Mouse (Mus musculus): ENCODE data around the gene Epb41l3.

DNA sequence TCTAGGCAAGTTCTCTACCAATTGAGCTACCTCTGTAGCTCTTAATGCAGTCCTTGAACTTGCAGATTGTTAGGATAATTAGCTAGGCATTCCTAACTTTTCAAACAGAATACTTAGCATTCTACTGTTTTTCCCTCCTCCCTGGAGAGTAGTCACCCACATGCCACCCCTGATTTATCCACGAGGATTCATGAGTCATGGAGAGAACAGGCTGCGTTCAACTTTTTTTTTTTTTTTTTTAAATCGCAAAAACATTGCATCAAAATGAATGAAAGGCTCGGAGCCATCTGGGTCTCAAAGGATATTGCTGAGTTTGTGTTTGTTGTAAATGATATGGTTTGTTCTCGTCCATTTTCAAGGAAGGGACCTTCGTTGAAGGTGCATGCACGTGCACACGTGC is 79.6 kb downstream of the Epb41l3 start:
- TF ChIP-seq CTCF (IDR thresholded peaks at IDR 0.05; ENCODE audit: borderline replicate concordance, control insufficient read depth, extremely low read depth, insufficient read depth, low read length, poor library complexity) = no peak
- TF ChIP-seq POLR2A (IDR thresholded peaks at IDR 0.05; ENCODE audit: control insufficient read depth, extremely low read depth, insufficient read depth, low read length, poor library complexity) = no peak
